Mouse (Mus musculus): ENCODE measurements at regions not wholly inside any gene's neighbourhood (a gene's known extent, or its start where the extent isn't known, plus 50 kb on each side); places are given as distances from the start of the nearest gene placed in this dataset.

GRCm38 (mm10) chr10:43759906-43760281, 141.7 kb downstream of the Qrsl1 start:
- TF ChIP-seq POLR2A (IDR thresholded peaks at IDR 0.05; ENCODE audit: borderline replicate concordance, insufficient read depth, low read length) (no peak), CTCF (IDR thresholded peaks at IDR 0.05; ENCODE audit: borderline replicate concordance, insufficient read depth, low read depth, low read length) (no peak)
